Mouse (Mus musculus) embryonic facial prominence, embryonic 13.5 days (tissue): Measurements from ENCODE around the gene Rabggtb. TPM values are rescaled to one million over a fixed set of nuclear protein-coding genes. Genes with fewer than 3 reads are reported as not detected.

Experiments used
- ATAC-seq: fragments of 200-750 bp; cut with Nextera tagmentation; 2 replicates; pipeline ENCODE4 v1.8.0; 2017; ENCODE audit warnings: low read depth; ENCODE audit not compliant: insufficient number of reproducible peaks, insufficient read depth, low FRiP score, low TSS enrichment
- H3K27ac ChIP-seq: fragments of 300-500 bp; sonication (generic); 2 replicates; pipeline ENCODE4 v1.5.1; 2015; ENCODE audit warnings: moderate library complexity, mild to moderate bottlenecking, inconsistent platforms
- H3K27me3 ChIP-seq: fragments of 300-500 bp; sonication (generic); 2 replicates; pipeline ENCODE4 v1.6.1; 2015; ENCODE audit warnings: mild to moderate bottlenecking, inconsistent platforms
- H3K36me3 ChIP-seq: fragments of 300-500 bp; sonication (generic); 2 replicates; pipeline ENCODE4 v1.6.1; 2015; ENCODE audit warnings: mild to moderate bottlenecking, inconsistent platforms
- H3K4me1 ChIP-seq: fragments of 300-500 bp; sonication (generic); 2 replicates; pipeline ENCODE4 v1.6.1; 2015; ENCODE audit warnings: inconsistent platforms
- H3K4me2 ChIP-seq: fragments of 300-500 bp; sonication (generic); 2 replicates; pipeline ENCODE4 v1.6.1; 2015; ENCODE audit warnings: moderate library complexity, mild to moderate bottlenecking, inconsistent platforms
- H3K4me3 ChIP-seq: fragments of 300-500 bp; sonication (generic); 2 replicates; pipeline ENCODE4 v1.5.1; 2015; ENCODE audit warnings: mild to moderate bottlenecking, inconsistent platforms
- H3K9ac ChIP-seq: fragments of 300-500 bp; sonication (generic); 2 replicates; pipeline ENCODE4 v1.6.1; 2015; ENCODE audit warnings: mild to moderate bottlenecking, inconsistent platforms
- H3K9me3 ChIP-seq: fragments of 300-500 bp; sonication (generic); 2 replicates; pipeline ENCODE4 v1.6.1; 2016; ENCODE audit warnings: inconsistent platforms
- WGBS: fragments of 180-500 bp; shearing (Covaris S2); methylation state at CpG from one replicate; pipeline ENCODE4 v1.1.7; 2015; ENCODE audit warnings: mixed read lengths; 5-methylcytosine and 5-hydroxymethylcytosine counted together
- polyA plus RNA-seq: library from polyadenylated mRNA; unstranded; fragments of >200 nt; fragmentation: Nextera tagmentation; extraction: Ambion mirVana; gene quantifications from 2 replicates; pipeline ENCODE4 v1.2.1, GENCODE M21; 2015

Rabggtb gene
- polyA plus RNA-seq, 1 experiment from 2014 or later: 50.9 TPM

DNA sequence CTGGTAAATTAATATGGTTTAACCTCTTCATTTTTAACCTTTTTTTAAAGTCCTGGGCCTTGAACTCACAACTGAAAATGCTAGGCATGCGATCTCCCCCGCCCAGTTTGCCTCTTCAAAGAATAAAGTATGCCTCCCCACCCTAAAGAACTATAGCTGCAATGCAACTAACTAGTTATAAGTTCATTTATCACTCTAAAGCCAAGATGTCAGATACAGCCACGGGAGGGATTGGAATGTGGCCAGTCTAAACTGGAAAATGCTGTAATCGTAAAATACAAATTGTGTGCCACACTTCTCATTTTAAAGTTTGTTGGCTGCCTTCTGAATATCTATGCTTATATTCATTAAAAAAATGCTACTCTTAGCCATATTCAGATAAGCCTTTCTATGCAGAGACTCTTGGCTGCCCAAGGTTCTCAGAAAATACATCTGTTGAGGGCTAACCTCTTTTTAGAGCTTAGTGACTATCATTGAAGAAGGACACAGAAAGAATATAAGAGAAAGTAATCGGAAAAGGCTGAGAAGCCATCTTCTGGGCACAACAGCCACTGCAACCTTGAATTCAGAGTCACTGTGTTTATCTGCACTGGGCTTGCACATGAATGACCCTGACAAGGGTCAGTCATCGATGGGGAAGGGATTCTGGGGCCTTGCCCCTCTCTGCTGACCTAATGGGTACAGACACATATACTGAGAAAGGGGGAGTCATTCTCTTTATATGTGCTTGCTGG, 868 bp upstream of the Rabggtb start:
- Histone ChIP-seq H3K9me3 (no peaks in the 10 kb centered on the region), H3K27ac (peak overlapping the region; percentile 95), H3K27me3 (no peaks in the 10 kb centered on the region), H3K4me2 (peak overlapping the region; percentile 77), H3K4me3 (peak overlapping the region; percentile 94), H3K36me3 (peaks cover 26% of the 10 kb centered on the region), H3K9ac (peak overlapping the region; percentile 99), H3K4me1 (peaks cover 35% of the 10 kb centered on the region)
- no peak for ATAC-seq
- WGBS: 57% methylated on average over 6 of the region's 6 CpGs

DNA sequence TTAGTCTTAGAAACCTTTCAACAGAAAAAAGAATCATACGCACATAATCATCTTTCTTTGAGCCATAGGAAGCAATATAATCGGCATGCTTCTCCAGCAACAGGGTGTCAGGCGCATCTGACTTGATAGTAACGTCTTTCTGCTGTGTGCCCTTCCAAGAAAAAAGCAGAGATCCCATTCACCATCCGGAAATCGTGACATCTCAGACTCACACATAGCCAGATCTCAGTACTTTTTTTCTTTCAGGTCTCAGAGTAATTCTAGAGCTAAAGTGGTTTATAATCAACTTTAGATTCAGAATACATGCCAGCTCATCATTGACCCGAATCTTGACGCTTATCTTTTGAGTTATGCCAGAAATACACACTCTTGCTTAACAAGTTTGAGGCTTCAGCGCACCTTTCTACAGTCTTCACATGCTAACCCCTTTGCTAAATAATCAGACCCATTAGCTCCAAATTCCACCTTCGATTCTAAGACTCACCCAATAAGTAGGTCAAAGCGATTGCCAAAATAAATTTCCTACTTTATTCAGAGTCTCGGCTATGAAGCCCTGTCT, 848 bp downstream of the Rabggtb start:
- H3K27ac ChIP-seq: peak overlapping the region; percentile 95

DNA sequence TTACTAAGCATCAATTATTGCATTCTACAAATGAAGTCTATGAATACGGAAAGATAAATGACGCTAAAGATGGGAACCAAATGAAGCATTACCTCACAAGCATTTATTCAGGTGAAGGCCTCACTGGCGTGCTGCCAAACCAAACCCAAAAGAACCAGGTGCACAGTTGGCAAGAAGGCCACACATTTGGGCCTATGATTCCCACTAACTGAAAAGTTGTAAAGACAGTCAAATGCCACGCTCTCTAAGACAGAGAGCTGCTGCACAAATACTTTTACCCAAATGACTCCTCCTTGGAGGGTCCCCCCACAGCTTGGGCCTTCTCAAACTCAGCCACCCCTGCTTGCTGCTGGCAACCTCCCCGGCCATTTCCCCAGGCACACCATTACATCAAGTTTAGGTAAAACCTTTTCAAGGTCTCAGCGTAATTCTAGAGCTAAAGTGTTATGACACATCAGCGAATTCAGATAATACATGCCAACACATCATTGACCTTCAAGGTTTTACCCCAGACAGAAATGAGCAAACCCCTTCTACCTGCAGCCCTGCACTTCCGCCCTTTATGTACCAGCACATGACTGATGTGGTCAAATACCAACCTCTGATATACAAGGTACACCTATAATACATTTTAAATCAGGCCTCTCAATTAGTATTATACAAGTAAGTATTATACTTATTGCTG, 1.5 kb downstream of the Rabggtb start:
- Histone ChIP-seq H3K9ac (peak overlapping the region; percentile 99), H3K9me3 (no peaks in the 10 kb centered on the region), H3K4me1 (peaks cover 44% of the 10 kb centered on the region), H3K27ac (peak overlapping the region; percentile 95; the same call in 1 of the 2 replicates), H3K36me3 (peaks cover 50% of the 10 kb centered on the region), H3K27me3 (no peaks in the 10 kb centered on the region), H3K4me3 (peak overlapping the region; percentile 94), H3K4me2 (peak overlapping the region; percentile 77)
- WGBS: 44% methylated on average over 8 of the region's 8 CpGs
- no peak for ATAC-seq

More for the DNA sequence above, 848 bp downstream of the Rabggtb start:
- Histone ChIP-seq H3K4me2 (peak overlapping the region; percentile 77), H3K9ac (peak overlapping the region; percentile 99), H3K4me1 (peaks cover 44% of the 10 kb centered on the region), H3K27me3 (no peaks in the 10 kb centered on the region), H3K9me3 (no peaks in the 10 kb centered on the region), H3K4me3 (peak overlapping the region; percentile 94), H3K36me3 (peaks cover 43% of the 10 kb centered on the region)
- no peak for ATAC-seq
- WGBS: 2% methylated on average over 12 of the region's 12 CpGs

DNA sequence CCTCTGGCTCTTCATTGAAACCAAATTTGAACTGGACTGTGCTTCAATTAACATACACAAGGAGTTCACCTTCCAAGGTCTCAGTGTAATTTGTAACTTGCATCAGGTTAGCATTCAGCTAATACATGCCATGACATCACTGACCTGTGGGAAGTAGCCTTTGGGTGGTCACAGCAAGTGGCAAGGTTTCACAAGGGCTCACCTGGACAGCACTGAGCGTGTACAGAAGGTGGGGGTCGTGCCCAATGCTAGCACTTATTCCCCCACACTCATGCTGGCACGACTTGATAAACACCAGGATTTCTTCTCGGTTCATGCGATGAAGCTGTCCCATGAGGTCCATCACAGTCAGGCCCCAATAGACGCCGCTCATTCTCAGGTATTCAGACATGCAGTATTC, 2.3 kb downstream of the Rabggtb start:
- Histone ChIP-seq H3K4me3 (peak overlapping the region; percentile 94), H3K27ac (no peak overlapping the region), H3K9me3 (no peaks in the 10 kb centered on the region), H3K27me3 (no peaks in the 10 kb centered on the region), H3K36me3 (peaks cover 58% of the 10 kb centered on the region), H3K4me1 (peaks cover 44% of the 10 kb centered on the region), H3K9ac (peak overlapping the region; percentile 99), H3K4me2 (peak overlapping the region; percentile 77)
- no peak for ATAC-seq
- WGBS: 73% methylated on average over 7 of the region's 7 CpGs

DNA sequence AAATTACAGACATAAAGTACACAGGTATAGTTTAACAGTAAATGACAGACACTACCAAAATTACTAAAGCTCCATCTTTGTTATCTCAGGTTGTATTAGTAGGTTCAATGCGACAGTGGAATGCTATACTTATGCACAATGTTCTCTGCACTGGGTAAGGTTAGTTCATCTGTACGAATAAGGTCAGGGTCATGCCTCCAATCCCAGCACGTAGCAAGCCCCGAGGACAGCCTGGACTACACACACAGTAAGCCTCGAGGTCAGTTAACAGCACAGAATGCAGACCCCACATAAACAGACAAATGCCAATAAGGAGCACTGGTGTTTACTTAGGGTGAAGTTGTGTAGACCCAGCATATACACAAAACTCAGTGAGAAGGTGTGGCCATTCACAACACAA, 3.9 kb downstream of the Rabggtb start:
- Histone ChIP-seq H3K36me3 (peaks cover 74% of the 10 kb centered on the region), H3K9ac (no peak overlapping the region), H3K27me3 (no peaks in the 10 kb centered on the region), H3K4me2 (no peak overlapping the region), H3K9me3 (no peaks in the 10 kb centered on the region), H3K27ac (no peak overlapping the region), H3K4me3 (no peak overlapping the region), H3K4me1 (peaks cover 42% of the 10 kb centered on the region)
- ATAC-seq: no peak
- WGBS: 63% methylated on average over 5 of the region's 5 CpGs

DNA sequence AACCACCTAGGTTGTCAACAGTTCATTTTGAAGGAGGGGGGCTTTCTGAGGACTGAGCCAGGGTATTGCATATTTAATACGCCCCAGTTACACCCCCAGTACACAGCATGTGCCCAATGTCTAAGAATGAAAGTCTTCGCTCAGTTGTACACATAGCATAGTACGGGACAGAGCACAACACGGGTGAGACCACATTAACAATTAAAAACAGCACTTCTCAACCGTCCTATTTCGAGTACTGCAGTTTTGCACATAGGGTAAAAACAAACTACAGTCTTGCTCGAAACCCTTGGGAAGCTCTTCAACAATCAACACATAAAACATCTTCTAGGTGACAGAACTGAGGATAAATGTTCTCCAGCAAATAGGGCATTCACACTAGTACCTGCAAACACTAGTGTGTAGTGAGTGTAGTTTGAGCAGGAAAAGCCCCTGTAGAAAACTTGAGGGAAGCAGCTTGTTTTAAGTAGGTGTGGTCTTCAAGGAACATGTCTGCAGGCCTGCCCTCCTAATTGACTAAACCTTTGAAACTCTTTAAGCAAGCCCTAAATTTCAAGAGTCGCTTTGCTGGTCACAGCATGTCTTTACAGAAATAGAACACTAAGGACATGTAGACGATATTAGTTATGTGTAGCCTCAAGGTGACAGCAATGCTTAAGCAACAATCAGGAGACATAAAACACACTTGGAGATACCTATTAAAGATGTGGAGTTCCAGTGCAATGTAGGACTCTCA, 6.5 kb downstream of the Rabggtb start, which contains the start of gene Msh4:
Gene Msh4, minus strand, starts transcription at position 3 of the 736 bp plus-strand sequence.
- no peak within 1 kb of the TSS for H3K27ac ChIP-seq
- H3K4me1 ChIP-seq: peaks cover 33% of the 10 kb centered on the region
- H3K36me3 ChIP-seq: peaks cover 82% of the 10 kb centered on the region
- 0 out of 2 replicates have a peak, but pooled peaks have one; percentile 12 for ATAC-seq
- no peaks in the 10 kb centered on the region for H3K9me3 ChIP-seq
- H3K4me2 ChIP-seq: no peak within 1 kb of the TSS
- no peaks in the 10 kb centered on the region for H3K27me3 ChIP-seq
- WGBS: 82% methylated on average over 9 of the region's 9 CpGs
- H3K4me3 ChIP-seq: no peak within 1 kb of the TSS
- no peak within 1 kb of the TSS for H3K9ac ChIP-seq

- Histone ChIP-seq H3K4me2 (no peak overlapping the region), H3K4me3 (no peak overlapping the region), H3K36me3 (peaks cover 74% of the 10 kb centered on the region), H3K4me1 (peaks cover 25% of the 10 kb centered on the region), H3K27me3 (no peaks in the 10 kb centered on the region), H3K9ac (no peak overlapping the region), H3K9me3 (no peaks in the 10 kb centered on the region), H3K27ac (no peak overlapping the region)
- WGBS: 86% methylated on average over 49 of the region's 49 CpGs
- ATAC-seq: peak; percentile 33; the same call in 1 of the 2 replicates
These were observed 7.3 kb downstream of the Rabggtb start for GRCm38 (mm10) chr3:153905251-153906135.

- Histone ChIP-seq H3K9ac (no peak overlapping the region), H3K4me3 (no peak overlapping the region), H3K4me1 (peaks cover 18% of the 10 kb centered on the region), H3K9me3 (no peaks in the 10 kb centered on the region), H3K36me3 (peaks cover 65% of the 10 kb centered on the region), H3K27ac (no peak overlapping the region), H3K27me3 (no peaks in the 10 kb centered on the region), H3K4me2 (no peak overlapping the region)
- ATAC-seq: no peak
- 68% methylated on average over 6 of the region's 6 CpGs for WGBS
These were observed 8.2 kb downstream of the Rabggtb start for GRCm38 (mm10) chr3:153904586-153904985.

DNA sequence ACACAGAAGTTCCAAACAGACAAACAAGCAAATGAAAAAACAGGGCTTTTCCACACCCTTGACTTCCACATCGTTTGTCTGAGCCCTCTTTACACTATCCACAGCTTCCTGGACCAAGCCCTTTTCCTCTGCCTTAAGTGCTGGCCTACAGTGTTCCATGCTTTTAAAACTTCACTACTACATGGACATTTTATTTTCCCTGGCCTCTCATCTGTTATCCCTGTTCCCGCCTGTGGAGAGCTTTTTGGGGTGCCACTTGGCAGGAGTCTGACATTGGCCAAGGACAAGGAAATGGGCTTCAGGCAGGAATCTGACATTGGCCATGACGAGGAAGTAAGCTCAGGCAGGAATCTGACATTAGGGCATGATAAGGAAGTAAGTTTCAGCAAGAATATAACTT, 10.2 kb downstream of the Rabggtb start:
- H3K9me3 ChIP-seq: no peaks in the 10 kb centered on the region
- peaks cover 45% of the 10 kb centered on the region for H3K36me3 ChIP-seq
- H3K4me2 ChIP-seq: no peak overlapping the region
- no peak overlapping the region for H3K27ac ChIP-seq
- no peak overlapping the region for H3K9ac ChIP-seq
- H3K27me3 ChIP-seq: no peaks in the 10 kb centered on the region
- no peak overlapping the region for H3K4me3 ChIP-seq
- H3K4me1 ChIP-seq: no peaks in the 10 kb centered on the region
- 65% methylated on average over 3 of the region's 3 CpGs for WGBS
- no peak for ATAC-seq

- Histone ChIP-seq H3K4me2 (no peak overlapping the region), H3K9me3 (no peaks in the 10 kb centered on the region), H3K27me3 (no peaks in the 10 kb centered on the region), H3K36me3 (peaks cover 38% of the 10 kb centered on the region), H3K4me3 (no peak overlapping the region), H3K4me1 (no peaks in the 10 kb centered on the region), H3K9ac (no peak overlapping the region), H3K27ac (no peak overlapping the region)
- ATAC-seq: no peak
- 70% methylated on average over 1 of the region's 1 CpGs for WGBS
These were observed 10.9 kb downstream of the Rabggtb start for GRCm38 (mm10) chr3:153901904-153902303.
